ENCODE assay signal across 8 mouse cellular contexts in genomic region chr1:154102871-154103596, GRCm38 (mm10).
DNase-seq lines count a peak whose midpoint lies in the region; ATAC-seq lines count a peak whose summit lies in the region.

No protein-coding gene starts in this region.

- peak; percentile 29; the same call in 1 of the 2 replicates for ATAC-seq in forebrain, embryonic 14.5 days
- ATAC-seq in forebrain, embryonic 12.5 days (ENCODE audit: low FRiP score), result no peak
- ATAC-seq in intestine, embryonic 15.5 days, result peak; percentile 47; the same call in 1 of the 2 replicates
- ATAC-seq in midbrain, embryonic 14.5 days (ENCODE audit: low FRiP score, low TSS enrichment), result no peak

- H3K4me3 ChIP-seq in forebrain, embryonic 14.5 days (ENCODE audit: low read depth, low read length), result no peak overlapping the region
- no peak overlapping the region for H3K4me3 ChIP-seq in forebrain, embryonic 12.5 days (replicated peaks)
- H3K4me3 ChIP-seq in intestine, embryonic 15.5 days (replicated peaks), result no peak overlapping the region
- no peak overlapping the region for H3K4me3 ChIP-seq in midbrain, embryonic 14.5 days (replicated peaks; ENCODE audit: low read depth, low read length)

- intact Hi-C loops in gastrocnemius, postnatal 14 days (cut with DNase I; ENCODE audit: low total_unique reads), result no loop called here

- no peak overlapping the region; the same call in 1 of the 2 replicates for H3K27ac ChIP-seq in forebrain, embryonic 14.5 days (ENCODE audit: low read depth, low read length)
- H3K27ac ChIP-seq in forebrain, embryonic 12.5 days, result no peak overlapping the region
- H3K27ac ChIP-seq in intestine, embryonic 15.5 days, result peak overlapping the region; percentile 38
- H3K27ac ChIP-seq in midbrain, embryonic 14.5 days (replicated peaks; ENCODE audit: low read depth, low read length), result no peak overlapping the region

- no peaks in the 10 kb centered on the region for H3K9me3 ChIP-seq in forebrain, embryonic 14.5 days (replicated peaks; ENCODE audit: control insufficient read depth, low read length)
- no peaks in the 10 kb centered on the region for H3K9me3 ChIP-seq in forebrain, embryonic 12.5 days
- H3K9me3 ChIP-seq in intestine, embryonic 15.5 days, result no peaks in the 10 kb centered on the region
- H3K9me3 ChIP-seq in midbrain, embryonic 14.5 days (ENCODE audit: control insufficient read depth, low read length), result no peaks in the 10 kb centered on the region

- no peaks in the 10 kb centered on the region for H3K36me3 ChIP-seq in forebrain, embryonic 14.5 days (ENCODE audit: control insufficient read depth, insufficient read depth, low read length)
- H3K36me3 ChIP-seq in forebrain, embryonic 12.5 days (replicated peaks), result no peaks in the 10 kb centered on the region
- no peaks in the 10 kb centered on the region for H3K36me3 ChIP-seq in intestine, embryonic 15.5 days
- no peaks in the 10 kb centered on the region for H3K36me3 ChIP-seq in midbrain, embryonic 14.5 days (ENCODE audit: control insufficient read depth, insufficient read depth, low read length)

- WGBS in forebrain, embryonic 14.5 days, result 53% methylated on average over 15 of the region's 15 CpGs
- 52% methylated on average over 15 of the region's 15 CpGs for WGBS in forebrain, embryonic 12.5 days
- 40% methylated on average over 15 of the region's 15 CpGs for WGBS in intestine, embryonic 15.5 days
- WGBS in midbrain, embryonic 14.5 days, result 30% methylated on average over 15 of the region's 15 CpGs

- no peak overlapping the region for H3K9ac ChIP-seq in forebrain, embryonic 14.5 days (ENCODE audit: low read length)
- H3K9ac ChIP-seq in forebrain, embryonic 12.5 days, result no peak overlapping the region
- H3K9ac ChIP-seq in intestine, embryonic 15.5 days, result no peak overlapping the region
- no peak overlapping the region for H3K9ac ChIP-seq in midbrain, embryonic 14.5 days (replicated peaks; ENCODE audit: low read length)

- H3K4me1 ChIP-seq in forebrain, embryonic 14.5 days (ENCODE audit: control insufficient read depth, insufficient read depth, low read length), result 0 out of 2 replicates have a peak, but pooled peaks cover 3% of the 10 kb centered on the region
- H3K4me1 ChIP-seq in forebrain, embryonic 12.5 days, result peaks cover 8% of the 10 kb centered on the region
- peaks cover 5% of the 10 kb centered on the region; the same call in 1 of the 2 replicates for H3K4me1 ChIP-seq in intestine, embryonic 15.5 days (replicated peaks)
- H3K4me1 ChIP-seq in midbrain, embryonic 14.5 days (ENCODE audit: control insufficient read depth, insufficient read depth, low read length), result 0 out of 2 replicates have a peak, but pooled peaks cover 4% of the 10 kb centered on the region

- H3K27me3 ChIP-seq in forebrain, embryonic 14.5 days (replicated peaks; ENCODE audit: control insufficient read depth, insufficient read depth, low read length), result no peaks in the 10 kb centered on the region
- H3K27me3 ChIP-seq in forebrain, embryonic 12.5 days, result no peaks in the 10 kb centered on the region
- H3K27me3 ChIP-seq in intestine, embryonic 15.5 days (replicated peaks), result no peaks in the 10 kb centered on the region
- no peaks in the 10 kb centered on the region for H3K27me3 ChIP-seq in midbrain, embryonic 14.5 days (ENCODE audit: control insufficient read depth, insufficient read depth, low read length)

- DNase-seq in forebrain, embryonic 14.5 days (ENCODE audit: low spot score), result peak; percentile 39
- DNase-seq in cerebellum, postnatal 14 days, result peak; percentile 70 to 72
- peak; percentile 83 for DNase-seq in gastrocnemius, postnatal 14 days
- DNase-seq in left cerebral cortex, adult 11 months (ENCODE audit: low spot score), result peak; percentile 76
- peak; percentile 65 for DNase-seq in midbrain, embryonic 14.5 days
- DNase-seq in testis, postnatal 10 days (ENCODE audit: low spot score), result peak; percentile 65

- H3K4me2 ChIP-seq in forebrain, embryonic 14.5 days (ENCODE audit: low read length), result no peak overlapping the region
- H3K4me2 ChIP-seq in forebrain, embryonic 12.5 days, result no peak overlapping the region
- peak overlapping the region; percentile 20 for H3K4me2 ChIP-seq in intestine, embryonic 15.5 days (replicated peaks)
- no peak overlapping the region for H3K4me2 ChIP-seq in midbrain, embryonic 14.5 days (ENCODE audit: low read length)

Comparison
In these comparisons a context has a peak if more than half of its experiments do, and no peak if none do; other contexts are left out.
1. ATAC-seq: peak in forebrain, embryonic 14.5 days (single experiment) and intestine, embryonic 15.5 days (single experiment); none in forebrain, embryonic 12.5 days (single experiment) and midbrain, embryonic 14.5 days (single experiment).
2. Peak in every context shown above with its lines, with median percentiles within 50 percentile points of each other: DNase-seq.